Mouse (Mus musculus) lung, embryonic 16.5 days (tissue): ENCODE measurements around the gene Zdhhc17. TPM values are rescaled to one million over a fixed set of nuclear protein-coding genes. Genes with fewer than 3 reads are reported as not detected.

Experiments
- ATAC-seq: fragments of 200-750 bp; cut with Nextera tagmentation; 2 replicates; pipeline ENCODE4 v1.8.0; 2017; ENCODE audit warnings: low read depth, mild to moderate bottlenecking, moderate library complexity
- H3K27ac ChIP-seq: fragments of 300-500 bp; sonication (generic); 2 replicates; pipeline ENCODE4 v1.5.1; 2014; ENCODE audit warnings: mild to moderate bottlenecking, control low read depth, low read length
- H3K27me3 ChIP-seq: fragments of 300-500 bp; sonication (generic); 2 replicates; pipeline ENCODE4 v1.6.1; 2014; ENCODE audit warnings: low read depth, low read length, mixed read lengths; ENCODE audit not compliant: control insufficient read depth, insufficient read depth
- H3K36me3 ChIP-seq: fragments of 300-500 bp; sonication (generic); 2 replicates; pipeline ENCODE4 v1.6.1; 2014; ENCODE audit warnings: low read length; ENCODE audit not compliant: control insufficient read depth, insufficient read depth
- H3K4me1 ChIP-seq: fragments of 300-500 bp; sonication (generic); replicated peaks from 2 replicates; pipeline ENCODE4 v1.6.1; 2014; ENCODE audit warnings: low read length, mixed read lengths; ENCODE audit not compliant: control insufficient read depth, insufficient read depth
- H3K4me2 ChIP-seq: fragments of 300-500 bp; sonication (generic); 2 replicates; pipeline ENCODE4 v1.6.1; 2014; ENCODE audit warnings: low read depth, low read length, control low read depth
- H3K4me3 ChIP-seq: fragments of 300-500 bp; sonication (generic); 2 replicates; pipeline ENCODE4 v1.5.1; 2014; ENCODE audit warnings: mild to moderate bottlenecking, low read length, control low read depth
- H3K9ac ChIP-seq: fragments of 300-500 bp; sonication (generic); 2 replicates; pipeline ENCODE4 v1.6.1; 2014; ENCODE audit warnings: low read length, control low read depth
- H3K9me3 ChIP-seq: fragments of 300-500 bp; sonication (generic); 2 replicates; pipeline ENCODE4 v1.6.1; 2016; ENCODE audit warnings: low read length; ENCODE audit not compliant: control insufficient read depth
- WGBS: fragments of 180-500 bp; shearing (Covaris S2); extraction: QIAGEN DNeasy Blood & Tissue Kit; methylation state at CpG from one replicate; pipeline ENCODE4 v1.1.7; 2014; 5-methylcytosine and 5-hydroxymethylcytosine counted together
- polyA plus RNA-seq: library from polyadenylated mRNA; unstranded; fragments of >200 nt; fragmentation: Nextera tagmentation; extraction: Ambion mirVana; gene quantifications from 2 replicates; pipeline ENCODE4 v1.2.1, GENCODE M21; 2015

The Zdhhc17 gene
- polyA plus RNA-seq, 1 experiment from 2014 or later: 22.6 TPM

- Histone ChIP-seq H3K9ac (no peak overlapping the region), H3K4me3 (no peak overlapping the region), H3K4me1 (peaks cover 23% of the 10 kb centered on the region), H3K9me3 (no peaks in the 10 kb centered on the region), H3K27me3 (no peaks in the 10 kb centered on the region), H3K27ac (no peak overlapping the region), H3K36me3 (no peaks in the 10 kb centered on the region), H3K4me2 (no peak overlapping the region)
- ATAC-seq: no peak
- WGBS: 67% methylated on average over 9 of the region's 9 CpGs
Observed at GRCm38 (mm10) chr10:110922612-110923011, 87.3 kb downstream of the Zdhhc17 start.

GRCm38 (mm10) chr10:110921890-110922289 is 88.0 kb downstream of the Zdhhc17 start:
- WGBS: 52% methylated on average over 3 of the region's 3 CpGs
- Histone ChIP-seq H3K36me3 (no peaks in the 10 kb centered on the region), H3K9ac (no peak overlapping the region), H3K9me3 (no peaks in the 10 kb centered on the region), H3K4me2 (peak overlapping the region; percentile 70), H3K4me1 (peaks cover 17% of the 10 kb centered on the region), H3K27ac (no peak overlapping the region), H3K4me3 (peak overlapping the region; percentile 67), H3K27me3 (no peaks in the 10 kb centered on the region)
- ATAC-seq: no peak

- Histone ChIP-seq H3K36me3 (no peaks in the 10 kb centered on the region), H3K4me2 (peak overlapping the region; percentile 70), H3K4me3 (peak overlapping the region; percentile 67), H3K27ac (peak overlapping the region; percentile 72), H3K4me1 (peaks cover 12% of the 10 kb centered on the region), H3K9ac (peak overlapping the region; percentile 81), H3K9me3 (no peaks in the 10 kb centered on the region), H3K27me3 (no peaks in the 10 kb centered on the region)
- 0% methylated on average over 15 of the region's 15 CpGs for WGBS
- ATAC-seq: peak; percentile 24
Observed at GRCm38 (mm10) chr10:110920368-110920950, 89.5 kb downstream of the Zdhhc17 start.

- Histone ChIP-seq H3K27me3 (no peaks in the 10 kb centered on the region), H3K4me3 (peak within 1 kb of the TSS; percentile 67), H3K27ac (peak within 1 kb of the TSS; percentile 92), H3K4me2 (peak within 1 kb of the TSS; percentile 70), H3K9ac (peak within 1 kb of the TSS; percentile 81), H3K9me3 (no peaks in the 10 kb centered on the region), H3K4me1 (peaks cover 12% of the 10 kb centered on the region), H3K36me3 (no peaks in the 10 kb centered on the region)
- under 1% methylated on average over 67 of the region's 67 CpGs for WGBS
- ATAC-seq: peak; percentile 97
Observed at GRCm38 (mm10) chr10:110919531-110920343, 90.2 kb downstream of the Zdhhc17 start, which contains the start of gene Csrp2. Gene Csrp2, plus strand, starts transcription at chr10:110919789.

GRCm38 (mm10) chr10:110918414-110919391 is 91.2 kb downstream of the Zdhhc17 start:
- H3K27me3 ChIP-seq: no peaks in the 10 kb centered on the region
- peak overlapping the region; percentile 67 for H3K4me3 ChIP-seq
- no peaks in the 10 kb centered on the region for H3K9me3 ChIP-seq
- peaks cover 12% of the 10 kb centered on the region for H3K4me1 ChIP-seq
- H3K4me2 ChIP-seq: peak overlapping the region; percentile 70
- no peak for ATAC-seq
- H3K27ac ChIP-seq: peak overlapping the region; percentile 92
- WGBS: 23% methylated on average over 26 of the region's 26 CpGs
- no peaks in the 10 kb centered on the region for H3K36me3 ChIP-seq
- H3K9ac ChIP-seq: peak overlapping the region; percentile 81

- Histone ChIP-seq H3K9ac (no peak overlapping the region), H3K4me2 (no peak overlapping the region), H3K4me3 (no peak overlapping the region), H3K9me3 (no peaks in the 10 kb centered on the region), H3K27me3 (no peaks in the 10 kb centered on the region), H3K27ac (no peak overlapping the region), H3K36me3 (no peaks in the 10 kb centered on the region), H3K4me1 (peaks cover 12% of the 10 kb centered on the region)
- 93% methylated on average over 6 of the region's 6 CpGs for whole genome bisulfite sequencing
- no peak for ATAC-seq
Observed at GRCm38 (mm10) chr10:110917521-110917920, 92.4 kb downstream of the Zdhhc17 start.

- 56% methylated on average over 11 of the region's 11 CpGs for whole genome bisulfite sequencing
- Histone ChIP-seq H3K4me1 (peaks cover 9% of the 10 kb centered on the region), H3K4me2 (no peak overlapping the region), H3K27me3 (no peaks in the 10 kb centered on the region), H3K4me3 (no peak overlapping the region), H3K27ac (no peak overlapping the region), H3K36me3 (no peaks in the 10 kb centered on the region), H3K9me3 (no peaks in the 10 kb centered on the region), H3K9ac (no peak overlapping the region)
- ATAC-seq: no peak
Observed at GRCm38 (mm10) chr10:110916666-110917344, 93.1 kb downstream of the Zdhhc17 start.

GRCm38 (mm10) chr10:110903862-110904261 is 106.1 kb downstream of the Zdhhc17 start:
- Histone ChIP-seq H3K36me3 (no peaks in the 10 kb centered on the region), H3K27ac (no peak overlapping the region), H3K9ac (no peak overlapping the region), H3K4me2 (no peak overlapping the region), H3K27me3 (no peaks in the 10 kb centered on the region), H3K4me3 (no peak overlapping the region), H3K9me3 (no peaks in the 10 kb centered on the region), H3K4me1 (peaks cover 3% of the 10 kb centered on the region; the same call in 1 of the 2 replicates)
- ATAC-seq: no peak
- WGBS: 94% methylated on average over 3 of the region's 3 CpGs
